Mouse (Mus musculus): ENCODE results near the gene Tmem184a. TPM values are rescaled to one million over a fixed set of nuclear protein-coding genes. Genes with fewer than 3 reads are reported as not detected.
A peak's percentile ranks its signal among the peaks of the same experiment; 100 is the strongest.

The Tmem184a gene
- total RNA-seq, 2 experiments from 2014 or later = 0.65 TPM; not detected in 1

- DNase-seq = no peak
- intact Hi-C loops (cut with DNase I) = no loop called here
Measured at GRCm38 (mm10) chr5:139796001-139796620, 23.6 kb downstream of the Tmem184a start.

DNA sequence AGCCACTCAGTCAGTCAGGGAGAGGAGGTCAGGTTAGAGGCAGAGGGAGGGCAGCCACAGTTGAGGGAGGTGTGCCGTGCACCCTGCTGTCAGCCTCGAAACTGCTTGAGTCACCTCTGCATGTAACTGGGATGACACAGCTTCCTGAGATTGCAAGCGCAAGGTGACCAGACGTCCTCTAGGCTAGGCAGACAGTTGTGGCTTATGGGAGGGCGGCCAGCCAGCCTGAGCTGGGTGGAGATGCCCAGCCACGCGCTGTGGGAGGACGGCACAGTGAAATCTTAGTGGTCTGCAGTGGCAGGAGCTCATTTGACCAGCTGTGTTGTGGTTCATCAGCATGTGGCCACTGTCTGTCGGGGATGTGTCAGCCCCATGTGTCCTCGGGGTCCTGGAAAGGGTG lies 24.8 kb downstream of the Tmem184a start:
- intact Hi-C loops (cut with DNase I) = no loop called here
- DNase-seq = peak; percentile 53 to 59

DNA sequence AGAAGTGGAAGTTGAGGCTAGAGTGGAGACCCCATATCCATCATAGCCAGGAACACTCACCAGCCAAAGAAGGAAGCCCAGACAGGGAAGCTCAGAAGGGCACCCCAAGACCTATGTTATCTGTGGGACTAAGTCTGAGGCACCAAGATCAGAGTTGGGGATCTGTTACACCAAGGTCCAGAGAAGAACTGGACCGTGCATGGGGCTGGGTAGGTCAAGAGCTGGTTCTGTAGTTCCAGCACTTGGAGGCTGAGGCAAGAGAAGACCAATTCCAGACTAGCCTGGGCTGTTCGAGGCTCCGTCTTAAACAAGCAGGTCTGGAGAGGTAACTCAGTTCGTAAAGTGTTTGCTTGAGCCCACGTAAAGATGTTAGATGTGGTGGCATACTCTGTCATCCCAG lies 25.6 kb downstream of the Tmem184a start:
- peak in 1 of 2 experiments; percentile 3 for DNase-seq
- intact Hi-C loops (cut with DNase I) = no loop called here

GRCm38 (mm10) chr5:139793338-139794089 lies 26.2 kb downstream of the Tmem184a start:
- peak; percentile 59 to 60 for DNase-seq
- intact Hi-C loops (cut with DNase I) = no loop called here

DNA sequence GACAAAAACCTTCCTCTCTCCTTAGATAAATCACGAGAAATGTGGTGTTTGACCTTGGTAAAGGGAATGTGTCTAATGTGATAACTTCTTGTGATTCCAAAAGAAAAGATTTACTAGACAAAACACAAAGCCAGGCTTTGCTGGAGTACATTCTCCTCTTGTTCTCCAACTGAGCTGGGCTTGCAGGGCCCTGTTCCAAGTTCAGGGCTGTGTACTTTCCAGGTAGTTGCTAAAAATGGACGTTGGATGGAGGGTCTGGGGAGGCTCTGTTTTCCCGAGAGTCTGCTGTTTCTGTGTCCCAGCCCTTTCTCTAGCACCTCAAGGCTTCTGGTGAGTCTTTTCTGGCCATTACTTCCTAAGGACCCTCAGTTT lies 26.8 kb downstream of the Tmem184a start:
- intact Hi-C loops (cut with DNase I) = no loop called here
- DNase-seq = peak; percentile 24 to 38

- intact Hi-C loops (cut with DNase I) = no loop called here
- no peak for DNase-seq
Measured at GRCm38 (mm10) chr5:139792159-139792775, 27.4 kb downstream of the Tmem184a start.

DNA sequence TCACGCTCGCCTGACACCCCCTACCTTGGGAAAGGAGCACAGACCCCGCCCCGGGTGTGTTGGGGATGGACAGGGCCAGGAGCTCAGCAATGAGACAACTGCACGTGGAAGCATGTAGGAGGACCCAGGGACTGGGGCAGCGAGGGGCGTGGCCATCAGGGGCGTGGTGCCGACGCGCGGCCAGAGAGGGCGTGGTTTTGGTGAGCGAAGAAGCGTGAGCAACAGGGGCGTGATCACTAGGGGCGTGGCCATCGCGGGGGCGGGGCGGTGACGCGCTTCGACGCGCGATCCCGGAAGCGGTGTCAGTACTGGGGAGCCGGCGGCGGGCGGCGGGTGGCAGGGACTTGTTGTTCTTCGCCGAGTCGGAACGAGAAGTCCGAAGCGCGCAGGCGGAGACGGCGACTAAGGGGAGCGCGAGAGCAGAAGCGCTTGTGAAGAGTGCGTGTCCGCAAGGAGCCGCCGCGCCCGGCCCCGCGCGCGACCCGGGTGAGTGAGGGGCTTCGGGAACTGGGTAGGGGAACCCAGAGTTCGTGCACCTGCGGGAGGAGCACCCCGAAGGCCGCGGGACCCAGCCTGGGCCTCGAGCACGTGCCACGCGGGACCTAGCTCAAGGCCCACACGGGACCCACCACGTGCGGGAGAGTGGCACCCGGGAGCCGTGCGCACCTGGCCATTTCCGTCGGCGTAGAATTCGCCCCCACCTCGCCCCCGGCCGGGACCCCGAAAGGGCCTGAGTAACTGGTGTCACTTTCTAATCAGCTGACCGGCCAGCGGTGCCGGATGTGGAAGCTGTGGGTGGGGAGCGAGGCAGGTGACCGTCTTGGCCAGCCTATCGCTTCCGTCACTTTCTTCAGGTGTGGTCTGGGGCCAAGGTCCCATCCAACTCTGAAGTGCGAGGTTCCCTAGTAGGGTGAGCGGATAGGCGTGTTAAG lies 28.2 kb downstream of the Tmem184a start, which contains the start of gene Mafk:
Gene Mafk (plus strand): TSS at position 287 of the 932 bp plus-strand sequence.
- intact Hi-C loops (cut with DNase I) = no loop called here
- DNase-seq = peak; percentile 99

DNA sequence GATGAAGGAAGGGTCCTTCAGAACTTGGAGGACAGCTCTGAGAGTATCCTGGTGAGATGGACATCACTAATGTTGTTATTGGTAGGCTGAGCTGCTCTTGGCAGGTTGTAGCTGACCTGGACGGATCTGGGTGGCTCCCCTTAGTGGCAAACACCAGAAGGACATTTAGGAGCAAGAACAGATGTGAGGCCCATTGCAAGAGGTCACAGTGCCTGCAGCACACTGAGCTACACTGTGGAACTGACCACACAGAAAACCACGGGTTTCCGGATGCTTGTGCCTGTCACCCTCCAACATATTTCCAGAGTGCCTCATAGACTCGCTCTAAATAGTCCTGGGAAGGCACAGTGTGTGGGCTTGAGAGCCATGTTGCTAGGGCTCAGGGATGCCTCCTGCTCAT lies 30.3 kb downstream of the Tmem184a start:
- intact Hi-C loops (cut with DNase I) = no loop called here
- DNase-seq = no peak

DNA sequence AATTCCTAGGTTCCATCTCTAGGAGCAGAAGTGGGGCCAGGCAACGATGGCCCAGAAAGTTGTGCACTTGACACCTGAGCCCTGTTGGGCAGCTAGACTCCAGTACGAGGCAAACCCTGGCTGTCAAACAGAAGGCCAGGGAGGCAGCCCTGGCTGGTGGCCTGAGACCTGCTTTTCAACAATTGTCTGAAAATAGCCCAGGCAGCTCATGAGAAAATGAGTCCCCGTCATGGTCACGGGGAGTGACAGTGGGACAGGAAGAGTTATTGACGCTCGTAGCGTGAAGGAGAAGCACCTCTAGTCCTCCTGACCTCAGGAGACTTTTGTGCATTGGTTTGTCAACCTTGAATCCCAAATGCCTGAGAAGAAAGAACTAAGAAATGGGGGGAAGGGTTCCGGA lies 38.3 kb downstream of the Tmem184a start:
- DNase-seq = peak; percentile 27 to 33

DNA sequence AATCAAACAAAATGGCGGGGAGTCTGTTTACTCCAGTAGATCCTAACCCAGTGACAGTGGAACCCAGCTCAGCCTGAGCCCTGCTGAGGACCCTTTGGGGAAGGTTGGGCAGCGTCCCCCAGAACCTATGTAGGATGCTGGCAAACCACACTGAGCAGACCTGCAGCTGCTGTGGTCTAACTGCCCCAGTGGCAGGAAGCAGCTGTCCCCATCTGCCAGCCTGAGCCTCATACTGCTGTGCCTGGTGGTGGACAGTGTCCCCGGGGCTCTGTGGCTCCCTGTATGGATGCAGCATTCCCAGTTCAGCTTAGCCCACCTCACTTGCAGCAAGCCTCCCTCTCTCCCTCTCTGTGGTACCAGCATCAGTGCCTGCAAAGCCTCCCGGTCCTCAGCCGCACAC lies 42.8 kb downstream of the Tmem184a start:
- no peak for DNase-seq
- intact Hi-C loops (cut with DNase I) = no loop called here

More for the DNA sequence above, 38.3 kb downstream of the Tmem184a start:
- intact Hi-C loops (cut with DNase I) = no loop called here

DNA sequence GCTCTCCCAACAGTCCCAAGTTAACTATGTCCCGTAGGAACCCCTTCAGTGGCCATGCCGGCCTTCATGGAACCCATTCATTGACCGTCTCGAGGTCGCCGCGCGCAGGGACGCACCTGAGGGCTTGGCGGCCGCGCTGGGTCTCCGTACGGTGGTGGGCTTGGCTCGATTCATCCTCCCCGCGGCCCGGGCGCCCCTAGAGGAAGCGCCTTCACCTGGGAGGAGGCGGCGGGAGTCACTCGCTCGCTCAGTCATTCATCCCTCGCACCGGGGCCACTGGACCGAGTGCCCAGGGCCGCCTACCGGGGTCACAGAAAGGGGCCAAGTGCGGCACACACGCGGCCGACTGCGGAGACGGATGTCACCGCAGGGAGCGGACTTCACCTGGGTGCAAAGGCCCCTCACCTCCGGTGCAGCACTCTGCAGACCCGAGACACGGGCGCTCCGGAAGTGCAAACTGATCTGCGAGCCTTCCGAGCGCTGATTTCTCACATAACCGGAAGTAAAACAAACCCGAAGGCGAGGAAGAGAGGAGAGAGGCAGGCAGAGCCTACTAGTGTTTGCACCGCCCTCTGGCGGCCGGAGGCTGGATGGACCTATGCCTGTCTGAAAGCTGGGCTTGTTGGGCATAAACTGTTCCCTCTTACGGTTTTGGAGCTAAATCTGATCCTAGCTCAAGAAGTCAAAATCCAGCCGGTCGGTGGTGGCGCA lies 44.3 kb downstream of the Tmem184a start, which contains the start of gene Ints1:
Gene Ints1 (minus strand): TSS at position 459 of the 711 bp plus-strand sequence.
- DNase-seq = peak; percentile 96 to 98
- intact Hi-C loops (cut with DNase I) = no loop called here

DNA sequence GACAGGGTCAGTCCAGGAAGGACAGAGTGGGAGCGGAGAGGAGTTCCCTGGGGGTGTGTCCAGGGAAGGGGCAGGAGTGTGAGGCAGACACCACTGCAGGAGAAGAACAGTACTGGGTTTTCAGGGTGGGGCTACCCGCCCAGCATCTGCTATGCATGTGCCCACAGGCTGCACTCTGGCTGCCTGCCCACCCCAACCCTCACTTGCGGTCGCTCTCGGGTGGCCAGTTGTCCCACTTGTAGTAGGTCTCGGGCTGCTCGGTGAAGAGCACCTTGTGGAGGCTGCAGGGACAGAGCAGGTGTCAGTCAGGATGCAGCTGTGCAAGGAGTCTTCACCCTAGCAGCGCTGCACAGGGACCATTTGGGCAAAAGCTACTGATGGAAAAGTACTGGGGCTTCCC lies 51.5 kb downstream of the Tmem184a start:
- DNase-seq = no peak
- intact Hi-C loops (cut with DNase I) = no loop called here

GRCm38 (mm10) chr5:139764296-139764695 lies 55.4 kb downstream of the Tmem184a start:
- DNase-seq = no peak
- intact Hi-C loops (cut with DNase I) = no loop called here

- DNase-seq = no peak
- intact Hi-C loops (cut with DNase I) = no loop called here
Measured at GRCm38 (mm10) chr5:139758096-139758495, 61.6 kb downstream of the Tmem184a start.

- intact Hi-C loops (cut with DNase I) = no loop called here
- DNase-seq = no peak
Measured at GRCm38 (mm10) chr5:139756586-139756985, 63.1 kb downstream of the Tmem184a start.

DNA sequence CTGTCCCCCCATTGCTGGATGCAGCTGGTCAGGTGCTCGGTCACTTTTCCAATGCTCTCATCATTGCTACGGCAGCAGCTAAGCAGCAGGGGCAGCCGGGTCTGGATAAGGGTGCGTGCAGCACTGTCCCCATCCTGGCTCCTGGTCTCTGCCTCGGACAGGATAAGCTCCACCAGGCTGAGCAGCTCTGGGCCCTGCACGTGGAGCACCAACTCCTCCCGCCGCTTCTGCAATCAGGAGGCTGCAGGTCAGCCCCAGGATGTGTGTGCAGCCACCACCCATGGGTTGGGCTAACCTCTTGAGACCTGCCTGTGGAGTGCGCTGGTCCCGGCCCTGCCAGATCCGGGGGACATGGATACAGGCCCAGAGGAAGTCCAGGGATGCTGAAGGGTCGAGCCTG lies 63.6 kb downstream of the Tmem184a start:
- intact Hi-C loops (cut with DNase I) = no loop called here
- no peak for DNase-seq

DNA sequence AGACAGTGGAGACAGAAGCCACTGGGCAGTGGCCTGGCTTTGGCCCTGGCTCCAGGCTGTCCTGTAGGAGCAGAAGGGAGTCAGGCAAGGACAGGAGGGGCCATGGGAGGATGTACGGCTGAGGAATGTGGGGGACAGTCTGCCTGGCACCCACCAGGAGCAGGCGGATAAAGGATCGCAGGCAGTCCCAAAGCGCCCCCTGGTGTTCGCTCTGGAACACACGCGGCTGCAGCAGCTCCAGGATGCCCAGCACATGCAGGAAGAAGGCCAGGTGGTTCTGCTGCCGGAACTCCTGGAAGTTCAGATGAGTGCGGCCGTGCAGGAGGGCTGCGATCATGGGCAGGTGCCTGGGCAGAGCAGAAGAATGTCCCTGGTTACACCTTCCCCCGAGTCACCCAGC lies 65.0 kb downstream of the Tmem184a start:
- DNase-seq = peak; percentile 55 to 67
- intact Hi-C loops (cut with DNase I) = loop anchor here (5.0 kb wide), 1 partner anchor 217 kb away; no protein-coding TSS in a partner anchor

Measured in heart, postnatal 14 days (tissue).